Mouse (Mus musculus) myocyte (in vitro differentiated cells): ENCODE measurements at regions not wholly inside any gene's neighbourhood (a gene's known extent, or its start where the extent isn't known, plus 50 kb on each side); places are given as distances from the start of the nearest gene placed in this dataset.

ENCODE experiments used
- H3K27me3 ChIP-seq: one replicate; pipeline ENCODE4 v1.6.1; 2011; ENCODE audit not compliant: control insufficient read depth, insufficient read depth, insufficient read length
- H3K36me3 ChIP-seq: one replicate; pipeline ENCODE4 v1.6.1; 2011; ENCODE audit not compliant: control insufficient read depth, insufficient read depth
- H3K4me2 ChIP-seq: one replicate; pipeline ENCODE4 v1.6.1; 2011; ENCODE audit warnings: low read depth, control low read depth
- H3K4me3 ChIP-seq: one replicate; pipeline ENCODE4 v1.5.1; 2011; ENCODE audit warnings: mild to moderate bottlenecking, control low read depth, moderate library complexity
- H3K79me2 ChIP-seq: one replicate; pipeline ENCODE4 v1.6.1; 2011; ENCODE audit not compliant: control insufficient read depth, insufficient read depth
- H3ac ChIP-seq: one replicate; pipeline ENCODE4 v1.6.1; 2011; ENCODE audit not compliant: control insufficient read depth, insufficient read length
- CEBPB ChIP-seq: IDR thresholded peaks from 2 replicates; pipeline ENCODE4 v1.6.1; 2011; ENCODE audit warnings: mild to moderate bottlenecking, moderate library complexity; ENCODE audit not compliant: poor library complexity, insufficient read depth, severe bottlenecking
- E2F4 ChIP-seq: IDR thresholded peaks from one replicate; pipeline ENCODE4 v1.6.1; 2011; ENCODE audit warnings: mild to moderate bottlenecking, control low read depth, moderate library complexity; ENCODE audit not compliant: insufficient read depth
- MAX ChIP-seq: IDR thresholded peaks from one replicate; pipeline ENCODE4 v1.6.1; 2011; ENCODE audit warnings: low read depth, mild to moderate bottlenecking, control low read depth
- MYOD1 ChIP-seq, 3 experiments: IDR thresholded peaks; one replicate each; pipeline ENCODE4 v1.6.1; 2011; ENCODE audit warnings: control low read depth in 2 of 3, low read depth in 2 of 3, mild to moderate bottlenecking in 2 of 3, moderate library complexity in 1 of 3; ENCODE audit not compliant: insufficient read length in 2 of 3, control insufficient read depth in 1 of 3
- MYOG ChIP-seq, 3 experiments: IDR thresholded peaks; one replicate each; pipeline ENCODE4 v1.6.1; 2011; ENCODE audit warnings: control low read depth in 2 of 3, low read depth in 2 of 3, mild to moderate bottlenecking in 2 of 3; ENCODE audit not compliant: insufficient read length in 2 of 3, control insufficient read depth in 1 of 3, insufficient read depth in 1 of 3
- POLR2A ChIP-seq: IDR thresholded peaks from one replicate; pipeline ENCODE4 v1.6.1; 2011; ENCODE audit warnings: low read depth, mild to moderate bottlenecking, control low read depth, moderate library complexity; ENCODE audit not compliant: insufficient read length
- POLR2AphosphoS2 ChIP-seq: IDR thresholded peaks from one replicate; pipeline ENCODE4 v1.6.1; 2011; ENCODE audit warnings: low read depth, control low read depth; ENCODE audit not compliant: insufficient read length
- REST ChIP-seq: IDR thresholded peaks from one replicate; pipeline ENCODE4 v1.6.1; 2011; ENCODE audit warnings: mild to moderate bottlenecking, control low read depth, moderate library complexity; ENCODE audit not compliant: insufficient read depth, insufficient read length
- SRF ChIP-seq: IDR thresholded peaks from one replicate; pipeline ENCODE4 v1.6.1; 2011; ENCODE audit warnings: low read depth; ENCODE audit not compliant: control insufficient read depth, insufficient read length
- TCF12 ChIP-seq: IDR thresholded peaks from one replicate; pipeline ENCODE4 v1.6.1; 2011; ENCODE audit warnings: mild to moderate bottlenecking, control low read depth; ENCODE audit not compliant: poor library complexity, insufficient read depth, severe bottlenecking
- TCF3 ChIP-seq: IDR thresholded peaks from one replicate; pipeline ENCODE4 v1.6.1; 2011; ENCODE audit warnings: low read depth, control low read depth; ENCODE audit not compliant: insufficient read length
- USF1 ChIP-seq: IDR thresholded peaks from one replicate; pipeline ENCODE4 v1.6.1; 2011; ENCODE audit warnings: low read depth, mild to moderate bottlenecking, control low read depth, moderate library complexity

DNA sequence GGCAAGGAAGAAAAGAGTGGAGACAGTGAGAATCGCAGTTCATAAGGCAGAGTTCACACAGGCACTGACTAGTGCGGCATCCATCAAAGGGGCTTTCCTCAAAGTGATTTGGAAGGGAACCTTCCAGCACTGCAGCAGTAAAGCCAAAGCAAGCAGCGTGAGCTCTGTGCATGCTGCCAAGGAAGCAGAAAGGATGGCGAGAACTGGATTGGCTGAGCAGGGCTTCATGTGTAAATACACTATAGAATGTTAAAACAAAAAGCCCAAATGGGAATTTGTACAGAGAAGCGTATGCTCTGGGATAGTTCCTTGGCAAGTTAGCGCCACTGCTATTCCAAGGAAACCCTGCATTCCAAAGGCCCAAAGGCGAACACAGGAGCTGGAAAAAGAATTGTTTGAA is 81.5 kb downstream of the Tnfsf18 start:
- Histone ChIP-seq H3K4me2 (no peak overlapping the region), H3K36me3 (no peaks in the 10 kb centered on the region), H3K79me2 (no peaks in the 10 kb centered on the region), H3ac (no peak overlapping the region), H3K27me3 (no peaks in the 10 kb centered on the region), H3K4me3 (no peak overlapping the region)
- no peak for TF ChIP-seq E2F4

DNA sequence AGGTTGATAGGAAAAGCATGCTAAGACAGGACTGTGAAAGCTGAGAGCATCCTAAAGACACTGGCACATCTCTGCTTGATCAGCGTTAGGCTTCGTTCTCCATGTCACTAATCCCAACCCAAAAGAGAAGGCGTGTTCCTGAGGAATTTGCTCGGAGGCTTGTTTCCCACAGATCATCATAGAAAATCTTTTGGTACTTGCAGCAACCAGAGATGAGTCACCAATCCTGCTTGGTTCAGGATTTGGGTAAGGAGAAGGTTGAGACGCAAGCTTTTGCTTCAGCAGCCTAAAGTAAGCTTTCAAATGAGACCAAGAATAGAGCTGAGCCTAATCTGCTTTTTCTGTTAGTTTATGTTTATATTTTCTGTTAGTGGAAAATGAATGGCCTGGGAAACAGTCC is 80.7 kb downstream of the Tnfsf18 start:
- Histone ChIP-seq H3K4me3 (no peak overlapping the region), H3K36me3 (no peaks in the 10 kb centered on the region), H3ac (no peak overlapping the region), H3K27me3 (no peaks in the 10 kb centered on the region), H3K4me2 (no peak overlapping the region), H3K79me2 (no peaks in the 10 kb centered on the region)
- TF ChIP-seq E2F4 (no peak), SRF (no peak), REST (no peak), MYOD1 (IDR thresholded peaks at IDR 0.05; ENCODE audit: control insufficient read depth in 1 of 3, insufficient read length in 2 of 3, low read depth in 2 of 3) (no peak)

DNA sequence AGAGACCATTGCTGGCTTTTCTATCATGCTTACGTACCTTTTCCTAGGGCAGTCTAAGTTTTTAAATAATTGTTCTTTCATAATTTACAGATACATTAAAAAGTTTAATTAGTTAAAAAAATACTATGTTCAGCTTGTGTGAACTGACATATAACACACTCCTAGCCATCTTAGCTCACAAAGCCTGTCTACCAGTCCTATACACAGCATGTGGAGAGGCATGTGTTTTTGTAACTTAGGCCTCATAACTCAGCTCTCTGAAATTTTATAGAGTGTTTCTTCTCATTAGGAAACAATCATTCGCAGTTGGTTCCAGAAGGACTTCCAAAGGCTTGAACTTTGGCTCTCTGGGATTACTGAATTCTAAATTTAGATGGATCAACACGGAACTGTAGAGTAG is 76.3 kb downstream of the Tnfsf18 start:
- Histone ChIP-seq H3K79me2 (no peaks in the 10 kb centered on the region), H3K4me2 (no peak overlapping the region)
- TF ChIP-seq POLR2A (no peak), SRF (no peak), MYOG (IDR thresholded peaks at IDR 0.05; ENCODE audit: control insufficient read depth in 1 of 3, insufficient read depth in 1 of 3, insufficient read length in 2 of 3, low read depth in 2 of 3) (no peak), TCF12 (no peak), E2F4 (no peak), MAX (no peak), CEBPB (no peak), REST (no peak), TCF3 (no peak), POLR2AphosphoS2 (no peak), USF1 (no peak), MYOD1 (IDR thresholded peaks at IDR 0.05; ENCODE audit: control insufficient read depth in 1 of 3, insufficient read length in 2 of 3, low read depth in 2 of 3) (no peak)

DNA sequence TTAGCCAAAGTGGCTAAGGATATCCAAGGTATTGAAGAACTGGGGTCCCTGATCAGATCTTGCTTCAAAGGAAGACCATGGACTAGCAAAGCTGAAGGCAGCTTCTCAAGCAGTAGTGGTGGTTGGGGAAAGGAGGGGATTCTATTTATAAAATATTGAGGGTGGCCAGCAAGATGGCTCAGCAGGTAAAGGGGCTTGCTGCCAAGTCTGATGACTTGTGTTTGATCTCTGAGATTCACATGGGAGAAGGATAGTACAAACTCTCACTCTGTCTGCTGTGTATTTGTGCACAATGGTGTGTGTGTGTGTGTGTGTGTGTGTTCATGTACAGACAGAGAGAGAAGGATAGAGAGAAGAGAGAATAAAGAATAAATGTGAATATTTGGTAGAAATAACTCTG is 73.4 kb downstream of the Tnfsf18 start:
- H3K27me3 ChIP-seq = no peaks in the 10 kb centered on the region
- H3ac ChIP-seq = no peak overlapping the region
- no peak overlapping the region for H3K4me3 ChIP-seq
- no peaks in the 10 kb centered on the region for H3K79me2 ChIP-seq
- H3K36me3 ChIP-seq = no peaks in the 10 kb centered on the region
- TF ChIP-seq SRF (no peak), MAX (no peak), CEBPB (no peak), POLR2A (no peak), MYOD1 (IDR thresholded peaks at IDR 0.05; ENCODE audit: control insufficient read depth in 1 of 3, insufficient read length in 2 of 3, low read depth in 2 of 3) (no peak), MYOG (IDR thresholded peaks at IDR 0.05; ENCODE audit: control insufficient read depth in 1 of 3, insufficient read depth in 1 of 3, insufficient read length in 2 of 3, low read depth in 2 of 3) (no peak), POLR2AphosphoS2 (no peak), TCF3 (no peak), USF1 (no peak), E2F4 (no peak), REST (no peak), TCF12 (no peak)
- H3K4me2 ChIP-seq = no peak overlapping the region

More for the DNA sequence above, 76.3 kb downstream of the Tnfsf18 start:
- no peak overlapping the region for H3ac ChIP-seq
- H3K27me3 ChIP-seq = no peaks in the 10 kb centered on the region
- no peaks in the 10 kb centered on the region for H3K36me3 ChIP-seq
- no peak overlapping the region for H3K4me3 ChIP-seq

DNA sequence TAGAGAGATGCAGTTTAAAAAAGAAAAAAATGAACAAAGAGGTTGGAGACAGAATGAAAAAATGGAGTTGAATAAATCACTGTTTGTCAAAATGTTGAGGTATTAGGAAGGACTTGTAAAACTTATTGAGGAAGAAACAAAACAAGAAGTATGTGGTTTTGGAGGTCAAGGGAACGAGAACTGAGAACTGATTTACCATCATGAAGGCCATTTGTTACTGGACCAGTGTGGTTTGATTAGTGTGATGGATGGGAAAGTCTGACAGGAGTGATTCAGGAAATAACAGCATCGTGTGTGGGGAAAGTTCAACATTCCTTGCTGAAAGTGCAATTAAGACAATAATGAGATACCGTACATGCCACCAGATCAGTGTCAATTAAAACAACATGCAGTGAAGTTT is 65.9 kb downstream of the Tnfsf18 start:
- Histone ChIP-seq H3K27me3 (no peaks in the 10 kb centered on the region), H3ac (no peak overlapping the region), H3K4me2 (no peak overlapping the region), H3K4me3 (no peak overlapping the region), H3K79me2 (no peaks in the 10 kb centered on the region), H3K36me3 (no peaks in the 10 kb centered on the region)
- TF ChIP-seq REST (no peak), CEBPB (no peak), SRF (no peak), E2F4 (no peak), TCF3 (no peak), POLR2A (no peak), MYOD1 (IDR thresholded peaks at IDR 0.05; ENCODE audit: control insufficient read depth in 1 of 3, insufficient read length in 2 of 3, low read depth in 2 of 3) (no peak), USF1 (no peak), MYOG (IDR thresholded peaks at IDR 0.05; ENCODE audit: control insufficient read depth in 1 of 3, insufficient read depth in 1 of 3, insufficient read length in 2 of 3, low read depth in 2 of 3) (no peak), POLR2AphosphoS2 (no peak), MAX (no peak), TCF12 (no peak)
